Mouse (Mus musculus) A20 (cell line): ENCODE measurements at regions not wholly inside any gene's neighbourhood (a gene's known extent, or its start where the extent isn't known, plus 50 kb on each side); places are given as distances from the start of the nearest gene placed in this dataset.

Source experiments
- DNase-seq: peaks from one replicate; pipeline ENCODE4 v3.0.0-alpha.2; 2011; ENCODE audit warnings: low read depth, low spot score

GRCm38 (mm10) chr13:44037774-44038294, 253.3 kb downstream of the Cd83 start:
- no peak for DNase-seq

DNA sequence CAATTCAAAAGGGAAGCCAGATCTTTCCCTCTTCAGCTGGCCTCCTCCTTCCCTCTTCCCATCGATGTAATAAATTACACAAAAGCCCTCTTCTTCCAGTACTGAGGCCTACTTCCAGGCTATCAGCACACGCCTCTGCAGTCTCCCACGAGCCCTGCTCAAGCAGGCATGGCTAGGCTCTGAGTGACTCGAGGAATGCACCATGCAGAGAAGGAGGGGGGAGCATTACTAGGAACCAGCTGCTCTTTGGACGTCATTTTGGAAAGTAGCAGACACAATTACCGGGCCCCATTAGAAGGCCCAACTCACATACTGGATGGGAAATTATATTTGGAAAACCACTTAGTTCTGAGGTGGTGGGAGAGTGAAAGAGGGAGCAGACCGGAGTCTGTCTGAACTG, 253.7 kb downstream of the Cd83 start:
- no peak for DNase-seq

GRCm38 (mm10) chr13:44040640-44041039, 256.1 kb downstream of the Cd83 start:
- no peak for DNase-seq

DNA sequence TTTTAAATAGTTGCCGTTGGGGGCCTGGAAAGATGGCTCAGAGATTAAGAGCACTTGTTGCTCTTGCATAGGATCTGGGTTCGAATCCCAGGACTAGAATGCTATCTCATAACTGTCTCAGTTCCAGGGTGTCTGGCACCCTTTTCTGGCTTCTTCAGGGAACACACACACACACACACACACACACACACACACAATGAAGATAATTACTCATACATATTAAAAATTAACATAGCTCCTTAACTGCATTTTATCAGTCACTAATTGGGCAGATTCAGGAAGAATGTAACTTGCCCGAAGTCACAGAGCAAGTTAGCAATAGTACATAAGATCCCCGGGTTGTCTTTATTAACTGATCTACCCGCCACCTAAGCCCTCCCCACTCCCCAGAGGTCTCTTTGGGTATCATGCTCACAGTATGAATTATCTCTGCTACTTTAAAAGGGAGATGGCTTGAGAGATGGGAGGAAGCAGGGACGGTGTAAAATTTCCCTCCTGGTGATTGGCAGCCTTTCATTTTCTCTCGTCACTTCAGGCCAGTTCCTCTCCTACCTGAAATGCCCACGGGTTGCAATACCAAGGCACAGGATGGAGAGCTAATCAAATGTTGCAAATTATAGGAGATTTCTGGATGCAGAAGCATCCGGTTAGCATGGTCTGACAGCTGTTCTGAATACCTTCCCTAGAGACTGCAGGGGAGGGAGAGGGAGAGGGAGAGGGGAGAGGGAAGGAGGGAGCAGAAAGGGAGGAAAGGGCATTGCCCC, 258.3 kb downstream of the Cd83 start:
- no peak for DNase-seq

DNA sequence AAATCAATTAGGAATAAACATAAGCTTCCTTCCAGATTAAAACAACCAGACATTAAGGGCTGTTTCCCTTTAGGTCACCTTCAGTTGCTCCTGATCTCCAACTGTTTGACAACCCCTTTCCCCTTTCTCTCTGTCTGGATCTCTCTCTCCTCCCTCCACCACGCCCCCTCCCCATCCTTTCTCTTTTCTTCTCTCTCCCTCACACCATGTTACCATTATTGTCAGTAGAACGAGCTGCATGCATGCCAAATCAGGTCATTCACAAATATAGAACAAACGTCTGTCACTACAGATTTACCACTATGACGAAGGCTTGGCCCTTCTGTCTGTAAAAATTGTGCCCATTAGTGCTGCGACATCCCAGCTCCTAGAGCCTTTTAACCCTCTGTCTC, 258.9 kb downstream of the Cd83 start:
- DNase-seq, result no peak

DNA sequence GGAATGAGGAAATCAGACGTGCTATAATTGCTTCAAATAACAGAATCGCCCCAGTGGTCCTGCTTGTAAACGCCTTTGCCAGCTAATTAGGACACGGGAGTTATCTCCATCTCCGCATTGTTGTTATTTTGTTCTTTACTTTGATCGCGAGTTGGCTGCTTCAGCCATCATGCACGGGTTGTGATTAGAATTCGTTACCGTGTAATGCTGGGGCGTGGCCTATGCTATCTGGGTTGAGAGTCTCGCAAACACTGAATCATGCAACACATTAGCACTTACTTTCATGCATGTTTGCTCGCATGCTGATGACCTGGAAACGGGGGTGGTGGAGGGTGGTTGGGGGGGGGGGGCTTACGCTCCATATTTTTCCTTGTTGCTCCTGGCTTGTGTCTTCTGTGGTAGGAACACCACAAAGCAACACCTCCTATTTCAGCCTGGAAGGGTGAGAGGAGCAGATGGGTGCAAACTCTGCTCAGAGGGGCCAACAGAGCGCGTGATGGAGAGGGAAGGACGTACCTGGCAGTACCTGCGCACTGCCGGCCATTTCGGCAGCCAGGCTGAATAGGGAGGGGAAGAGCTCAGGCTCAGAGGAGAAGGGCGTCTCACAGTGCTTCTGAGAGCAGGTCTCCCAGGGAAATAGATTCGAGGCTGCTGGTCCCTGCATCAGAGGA, 260.1 kb downstream of the Cd83 start:
- DNase-seq, result no peak

DNA sequence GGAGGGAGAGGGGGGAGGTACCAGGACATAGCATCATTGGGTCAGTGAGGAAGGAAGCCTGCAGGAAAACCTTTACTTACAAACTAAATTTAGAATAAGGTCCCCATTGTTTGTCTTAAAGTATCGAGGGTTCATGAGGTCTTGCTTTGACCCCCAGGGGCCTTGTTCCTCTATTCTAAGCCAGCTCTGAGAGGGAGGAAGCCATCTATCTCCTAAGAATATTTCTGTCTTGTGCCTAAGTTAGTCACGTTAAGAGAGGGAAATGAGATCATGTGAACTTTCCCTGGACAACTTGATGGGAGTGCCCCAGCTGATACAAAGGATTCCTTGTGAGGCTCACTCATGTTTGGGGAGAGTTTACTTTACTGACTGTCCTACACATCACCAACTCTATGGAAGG, 261.9 kb downstream of the Cd83 start:
- no peak for DNase-seq

DNA sequence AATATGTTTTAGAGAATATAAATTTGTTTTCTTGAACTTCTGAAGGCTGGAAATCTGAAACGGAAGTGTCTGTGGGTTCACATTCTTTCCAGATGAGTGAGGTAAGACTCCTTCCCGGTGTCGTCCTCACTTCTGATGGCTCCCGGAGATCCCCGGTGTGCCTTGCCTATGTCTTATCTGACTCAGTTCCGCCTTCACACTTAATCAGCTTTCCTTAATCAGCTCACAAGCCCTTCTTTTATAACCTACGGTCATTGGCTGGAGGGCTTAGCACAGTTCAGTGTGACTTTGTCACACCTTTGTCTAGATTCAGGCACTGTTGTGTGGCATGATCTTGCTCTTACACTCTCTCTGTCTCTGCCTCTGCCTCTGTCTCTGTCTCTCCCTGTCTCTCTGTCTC, 269.6 kb downstream of the Cd83 start:
- no peak for DNase-seq

DNA sequence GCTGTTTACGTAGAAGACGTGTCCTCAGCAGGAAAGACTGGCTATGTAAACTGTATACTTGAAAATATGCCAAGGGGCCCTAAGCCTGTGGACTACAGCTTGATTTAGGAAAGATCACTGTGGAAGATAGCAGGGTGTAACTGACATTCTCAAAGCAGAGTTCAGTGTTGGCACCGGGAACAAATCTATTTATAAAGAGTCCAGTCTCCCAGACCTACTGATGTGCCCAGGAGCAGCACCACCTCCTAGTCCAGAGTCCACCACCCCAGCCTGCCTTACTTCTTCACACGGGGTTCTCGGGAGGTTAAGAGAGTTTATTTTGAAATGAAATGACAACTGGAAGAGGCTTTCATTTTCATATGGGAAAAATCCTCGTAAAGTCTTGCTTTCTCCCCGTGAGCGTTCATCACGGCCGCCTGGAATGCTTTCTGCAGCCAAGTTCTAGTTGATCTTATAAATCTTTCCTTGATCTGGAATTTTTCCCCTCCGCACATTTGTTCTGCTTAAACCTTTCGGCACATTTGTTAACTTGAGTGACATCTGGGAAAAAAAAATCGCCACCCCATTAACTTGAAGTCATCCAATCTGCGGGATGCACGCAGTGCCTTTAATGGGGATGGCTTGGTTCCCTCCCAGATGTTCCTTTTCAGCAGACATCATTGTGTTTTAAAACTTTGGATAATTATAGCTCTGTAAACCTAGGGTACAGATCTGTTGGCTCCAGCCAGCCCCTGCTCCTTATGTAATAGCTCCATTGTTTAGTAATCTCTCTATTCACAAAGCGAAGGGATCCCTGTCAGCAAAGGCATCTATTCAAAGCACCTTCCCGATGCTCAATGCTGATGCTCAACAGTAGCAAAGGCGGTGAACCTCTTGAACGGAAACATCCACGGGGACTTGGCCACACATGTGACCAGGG, 271.3 kb downstream of the Cd83 start:
- no peak for DNase-seq

DNA sequence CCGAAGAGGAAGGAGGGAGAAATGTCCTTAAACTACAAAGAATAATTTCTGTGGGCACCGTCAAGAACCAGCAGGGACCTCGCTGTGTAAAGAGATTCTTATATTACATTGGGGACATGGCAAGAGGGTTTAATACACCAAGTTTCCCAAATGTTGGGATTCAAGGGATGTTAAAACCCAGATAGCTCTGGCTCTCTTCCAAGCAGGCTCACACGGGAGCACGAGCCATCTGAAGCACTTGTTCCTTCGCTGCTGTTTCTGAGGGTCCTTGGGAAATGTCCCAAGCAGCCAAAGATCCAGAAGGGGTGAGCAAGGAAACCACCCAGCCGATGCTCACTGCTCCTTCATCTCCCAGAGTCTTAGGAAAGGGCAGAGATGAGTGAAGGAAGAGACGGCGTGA, 272.1 kb downstream of the Cd83 start:
- DNase-seq, result no peak

- no peak for DNase-seq
Observed at GRCm38 (mm10) chr13:44057542-44057941, 273.0 kb downstream of the Cd83 start.

GRCm38 (mm10) chr13:44058277-44058676, 273.7 kb downstream of the Cd83 start:
- DNase-seq, result no peak

DNA sequence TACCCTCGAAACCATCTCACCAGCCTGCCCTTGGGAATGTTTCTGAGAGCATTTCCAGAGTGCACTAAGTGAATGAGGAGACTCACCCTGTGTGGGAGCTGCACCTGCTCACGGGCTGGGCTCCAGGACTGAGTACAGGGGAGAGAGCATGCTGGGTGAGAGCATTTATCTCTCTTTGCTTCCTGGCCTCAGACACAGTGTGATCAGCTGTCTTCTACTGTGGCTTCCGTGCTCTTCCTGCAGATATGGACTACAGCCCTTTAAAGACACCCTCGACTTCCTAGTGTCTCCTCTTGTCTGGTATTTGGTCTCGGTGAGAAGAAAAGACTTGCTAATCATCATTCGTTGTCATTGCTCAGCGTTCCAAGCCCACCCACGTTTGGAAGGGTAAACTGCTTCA, 274.9 kb downstream of the Cd83 start:
- DNase-seq, result no peak

DNA sequence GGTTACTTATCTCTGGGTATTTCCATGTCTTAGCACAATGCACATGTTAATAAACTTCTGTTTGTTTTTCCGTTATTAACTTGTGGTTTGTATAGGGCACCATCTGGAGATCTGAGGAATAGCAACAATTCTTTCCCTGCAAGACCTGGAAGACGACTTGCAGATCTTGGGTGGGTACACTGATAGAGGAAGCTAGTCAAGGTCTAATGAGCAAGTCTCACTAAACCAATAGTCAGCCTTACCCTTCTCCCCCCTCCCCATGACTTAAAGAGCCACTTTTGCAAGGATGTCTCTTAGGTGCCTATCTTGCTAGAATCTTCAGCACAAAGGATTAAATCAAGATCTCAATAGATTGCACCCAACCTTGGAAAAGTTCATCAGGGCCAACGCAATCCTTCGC, 276.7 kb downstream of the Cd83 start:
- peak; percentile 57 for DNase-seq

DNA sequence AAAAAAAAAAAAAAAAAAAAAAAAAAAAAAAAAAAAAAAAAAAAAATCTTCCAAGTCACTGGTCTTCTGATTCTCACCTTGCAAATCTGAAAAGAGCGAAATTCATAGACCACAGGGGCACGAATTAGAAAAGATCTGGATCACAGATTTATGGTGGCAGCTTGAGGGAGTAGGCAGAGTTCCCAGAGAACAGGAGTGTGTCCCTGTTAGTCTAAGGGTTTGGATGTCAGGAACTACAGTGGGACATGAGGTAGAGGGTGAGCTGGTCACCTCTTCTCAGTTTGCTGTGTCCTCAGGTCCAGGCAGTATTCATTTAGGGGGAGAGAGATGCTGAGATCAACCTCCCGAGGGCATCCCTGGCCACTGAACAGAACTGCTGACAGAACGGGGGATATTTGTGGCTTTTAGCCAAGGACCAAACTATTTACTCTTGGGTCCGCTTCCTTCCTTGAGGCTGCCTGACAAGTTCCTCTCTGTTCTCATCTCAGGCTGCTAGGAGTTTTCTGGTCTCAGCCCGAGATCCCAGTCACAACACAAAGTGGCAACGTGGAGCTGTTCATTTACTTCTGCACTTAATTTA, 277.2 kb downstream of the Cd83 start:
- no peak for DNase-seq

DNA sequence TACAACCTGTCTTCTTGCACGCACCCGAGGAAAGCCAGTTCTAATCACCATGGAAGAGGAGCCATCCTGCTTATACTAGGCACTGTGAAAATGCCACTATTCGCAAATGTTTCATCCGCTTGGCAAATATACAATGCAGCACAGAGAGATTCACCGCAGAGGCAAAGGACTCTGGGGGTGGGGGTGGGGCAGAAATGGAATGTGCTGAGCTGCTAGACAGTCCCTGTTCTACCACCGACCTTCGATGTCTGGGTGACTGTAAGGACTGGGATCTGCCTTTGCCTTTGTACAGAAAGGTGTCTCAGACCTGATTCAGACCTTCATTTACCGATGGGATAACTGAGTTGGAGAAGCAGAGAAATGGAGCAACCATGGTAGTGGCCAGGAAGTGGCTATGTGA, 278.7 kb downstream of the Cd83 start:
- DNase-seq, result no peak

- no peak for DNase-seq
Observed at GRCm38 (mm10) chr13:44064026-44064425, 279.5 kb downstream of the Cd83 start.

GRCm38 (mm10) chr13:44065741-44066185, 281.2 kb downstream of the Cd83 start:
- DNase-seq, result peak; percentile 74

DNA sequence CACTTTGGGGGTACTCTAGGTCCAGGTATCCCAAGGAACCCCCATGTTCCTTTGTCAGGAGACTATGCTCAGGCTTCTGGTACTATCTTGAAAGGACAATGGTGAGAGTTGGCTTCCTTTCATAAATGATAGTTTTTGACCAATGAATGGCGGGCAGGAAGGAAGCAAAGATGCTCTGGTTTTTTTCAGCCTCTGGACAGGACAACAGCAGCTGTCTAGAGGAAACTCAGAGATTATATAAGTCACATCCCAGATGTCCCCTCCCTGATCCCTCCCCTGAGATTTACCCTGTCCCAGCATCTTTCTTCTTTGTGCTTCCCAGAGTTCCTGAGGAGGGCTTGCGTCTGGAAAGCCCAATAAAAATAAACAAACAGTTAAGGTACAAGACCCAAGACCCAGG, 282.7 kb downstream of the Cd83 start:
- no peak for DNase-seq

DNA sequence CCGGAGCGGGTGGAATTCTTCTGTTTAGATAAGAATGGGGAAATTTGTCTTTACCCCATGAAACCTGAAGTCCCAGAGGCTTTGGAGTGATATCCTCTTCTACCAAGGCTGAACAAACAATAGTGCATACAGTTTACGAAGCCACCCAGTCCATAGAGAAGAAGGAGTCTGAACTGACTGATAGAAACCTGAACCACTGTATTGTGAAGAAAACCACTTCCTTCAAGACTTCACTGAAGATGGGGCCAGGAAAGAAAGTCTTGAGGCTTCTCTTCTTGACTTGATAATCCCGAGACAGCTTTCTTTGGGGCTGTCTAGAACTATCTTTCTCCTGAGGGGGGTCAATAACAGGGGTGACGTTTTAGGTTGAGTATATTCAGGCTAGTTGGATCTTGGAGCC, 284.4 kb downstream of the Cd83 start:
- no peak for DNase-seq

DNA sequence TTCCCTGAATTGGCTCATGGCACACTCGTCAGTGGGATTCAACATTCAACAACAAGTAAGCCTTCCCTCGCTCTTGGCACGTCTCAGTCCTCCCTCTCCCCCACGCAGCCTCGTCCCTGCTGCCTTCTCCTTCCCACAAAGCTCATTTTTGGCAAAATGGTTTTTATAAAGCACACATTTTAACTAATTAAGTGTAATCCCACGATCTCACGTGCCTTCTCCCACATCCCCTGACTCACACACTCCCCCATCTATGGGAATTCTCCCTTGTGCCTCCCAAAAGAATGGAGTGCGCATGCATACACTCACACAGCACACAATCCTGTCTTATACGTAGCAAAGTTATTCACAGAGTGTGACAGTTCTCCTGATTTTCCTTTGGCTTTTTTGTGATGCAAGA, 288.5 kb downstream of the Cd83 start:
- DNase-seq, result no peak

GRCm38 (mm10) chr13:44074172-44074571, 289.6 kb downstream of the Cd83 start:
- DNase-seq, result no peak
